8 mouse cellular contexts compared by ENCODE assay signal in genomic region chr5:134678031-134678430, GRCm38 (mm10). TPM values are rescaled to one million over a fixed set of nuclear protein-coding genes. Genes with fewer than 3 reads are reported as not detected.
A peak's percentile ranks its signal among the peaks of the same experiment; 100 is the strongest.
DNase-seq lines count a peak whose midpoint lies in the region; ATAC-seq and TF ChIP-seq lines count a peak whose summit lies in the region.

No protein-coding gene starts in this region.

- H3K79me2 ChIP-seq in liver, adult 2 months (ENCODE audit: control insufficient read depth, insufficient read depth, low read length), result no peaks in the 10 kb centered on the region

- peak overlapping the region; percentile 51 for H3K27ac ChIP-seq in liver, adult 2 months (replicated peaks; ENCODE audit: insufficient read depth, low read depth, low read length)

- no peak for ATAC-seq in frontal cortex, adult (ENCODE audit: low TSS enrichment)

- no peak for TF ChIP-seq CTCF in liver, adult 2 months (IDR thresholded peaks at IDR 0.05; ENCODE audit: low read depth, low read length)

- H3K4me1 ChIP-seq in liver, adult 2 months (ENCODE audit: control insufficient read depth, insufficient read depth, low read length), result peaks cover 8% of the 10 kb centered on the region

- peak overlapping the region; percentile 56 for H3K4me3 ChIP-seq in liver, adult 2 months (ENCODE audit: insufficient read depth, low read depth, low read length)

- TF ChIP-seq POLR2A in liver, adult 2 months (IDR thresholded peaks at IDR 0.05; ENCODE audit: extremely low read depth, insufficient read depth, low read length), result 0 out of 2 replicates have a peak, but pooled peaks have one; percentile 15

- WGBS in liver, adult 2 months, result 65% methylated on average over 3 of the region's 3 CpGs

- peak; percentile 15 for DNase-seq in layer of hippocampus, adult 9-10 months (ENCODE audit: low spot score)
- no peak for DNase-seq in layer of hippocampus, postnatal 25 days (ENCODE audit: extremely low spot score in 1 of 2, low spot score in 1 of 2)
- DNase-seq in gastrocnemius, postnatal 10 days, result peak; percentile 46
- DNase-seq in liver, adult 2 months (ENCODE audit: extremely low read depth, low read depth, low spot score), result no peak
- peak; percentile 66 for DNase-seq in skeletal muscle tissue, adult 2 months (ENCODE audit: low read depth, low spot score)
- no peak for DNase-seq in layer of hippocampus, postnatal 10 days (ENCODE audit: low spot score in 2 of 2)
- no peak for DNase-seq in cerebellum, adult 8-10 months

- H3K36me3 ChIP-seq in liver, adult 2 months (ENCODE audit: control insufficient read depth, insufficient read depth, low read length), result no peaks in the 10 kb centered on the region

- H3K27me3 ChIP-seq in liver, adult 2 months (ENCODE audit: control insufficient read depth, insufficient read depth, low read length), result no peaks in the 10 kb centered on the region

- peak overlapping the region; percentile 52 for H3K9ac ChIP-seq in liver, adult 2 months (ENCODE audit: low read depth, low read length)

RNA-seq across cellular contexts. Expression of gene Limk1, which starts 10.4 kb away (rescaled TPM):
- total RNA-seq in layer of hippocampus, postnatal 25 days (2021), result 10 to 100 TPM; 39.9 to 41.8 TPM
- 10 to 100 TPM in 1 of 2 experiments, 1 to 10 TPM in 1; 8.4 to 11.4 TPM for total RNA-seq in gastrocnemius, postnatal 10 days (2021)
- 0.83 and 1.1 TPM in 2 replicates for total RNA-seq in liver, adult 2 months (2014; rRNA removed)
- 2.1 and 2.7 TPM in 2 replicates for polyA plus RNA-seq in liver, adult 2 months (2012; rRNA removed)
- 10 to 100 TPM; 59.1 to 67.5 TPM for total RNA-seq in layer of hippocampus, postnatal 10 days (2021)

RNA-seq across cellular contexts. Expression of gene Eif4h, which starts 38.7 kb away (rescaled TPM):
- 100 to 1,000 TPM; 322 to 331 TPM for total RNA-seq in layer of hippocampus, postnatal 25 days (2021)
- 100 to 1,000 TPM; 151 to 159 TPM for total RNA-seq in gastrocnemius, postnatal 10 days (2021)
- 139 and 146 TPM in 2 replicates for total RNA-seq in liver, adult 2 months (2014; rRNA removed)
- polyA plus RNA-seq in liver, adult 2 months (2012; rRNA removed), result 127 and 134 TPM in 2 replicates
- 100 to 1,000 TPM; 285 to 302 TPM for total RNA-seq in layer of hippocampus, postnatal 10 days (2021)

Comparison
In these comparisons a context has a peak if more than half of its experiments do, and no peak if none do; other contexts are left out.
1. DNase-seq: peak in layer of hippocampus, adult 9-10 months (single experiment), gastrocnemius, postnatal 10 days (single experiment) and skeletal muscle tissue, adult 2 months (single experiment); none in layer of hippocampus, postnatal 25 days (0 of 2), liver, adult 2 months (single experiment), layer of hippocampus, postnatal 10 days (0 of 2) and cerebellum, adult 8-10 months (single experiment).